Mouse (Mus musculus): ENCODE measurements at regions not wholly inside any gene's neighbourhood (a gene's known extent, or its start where the extent isn't known, plus 50 kb on each side); places are given as distances from the start of the nearest gene placed in this dataset.

DNA sequence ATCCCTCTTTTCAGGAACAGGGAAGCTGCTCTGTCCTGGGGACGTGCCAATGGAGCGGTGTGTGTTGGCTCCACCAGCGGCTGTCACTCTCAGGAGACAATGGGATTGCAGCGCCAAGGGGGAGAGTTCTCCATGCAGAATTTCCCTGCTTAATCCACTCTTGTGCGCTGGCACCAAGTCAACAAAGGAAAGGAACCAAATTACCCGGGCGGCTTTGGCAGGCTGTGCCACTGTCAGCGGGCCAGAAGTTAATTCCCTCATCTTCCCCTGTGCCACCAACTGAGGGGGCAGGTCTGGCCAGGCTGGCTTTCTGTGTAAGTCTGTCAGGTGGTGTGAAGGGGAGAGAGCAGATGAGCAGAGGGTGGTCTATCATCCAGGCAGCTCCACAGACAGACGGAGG, 265.0 kb downstream of the Mycn start:
- no peak for TF ChIP-seq CTCF (IDR thresholded peaks at IDR 0.05; ENCODE audit: control insufficient read depth, insufficient read depth, low read length)
- TF ChIP-seq POLR2A (IDR thresholded peaks at IDR 0.05; ENCODE audit: borderline replicate concordance, control insufficient read depth, low read depth, low read length) = no peak
